Mouse (Mus musculus): ENCODE results near the gene Tns1. TPM values are rescaled to one million over a fixed set of nuclear protein-coding genes. Genes with fewer than 3 reads are reported as not detected.

Gene Tns1
- polyA plus RNA-seq, 1 experiment, result 117 TPM

DNA sequence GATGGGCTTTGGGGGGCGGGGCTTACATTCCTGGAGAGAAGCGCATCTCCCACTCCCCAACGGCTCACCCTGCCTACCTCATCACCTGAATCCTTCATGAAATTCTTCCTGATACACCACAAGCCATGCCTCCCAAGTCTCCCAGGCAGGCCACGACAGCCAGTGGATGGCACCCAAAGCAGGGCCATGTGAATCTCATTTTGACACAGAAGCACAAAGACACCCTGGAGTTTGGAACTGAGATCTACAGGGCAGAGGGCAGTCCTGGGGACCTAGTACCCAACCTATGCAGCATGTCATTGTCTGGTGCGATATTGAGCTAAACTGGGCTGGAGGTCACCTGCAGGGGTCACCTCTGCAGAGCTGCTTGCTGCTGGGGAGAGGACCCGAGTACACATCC, 104.0 kb downstream of the Tns1 start:
- Histone ChIP-seq H3K36me3 (ENCODE audit: control insufficient read depth, insufficient read depth, low read length) (no peaks in the 10 kb centered on the region), H3K4me1 (replicated peaks; ENCODE audit: control insufficient read depth, insufficient read depth, low read length) (peaks cover 12% of the 10 kb centered on the region; the same call in 1 of the 2 replicates), H3K4me3 (ENCODE audit: control insufficient read depth, insufficient read depth, low read length) (no peak overlapping the region), H3K27me3 (ENCODE audit: control insufficient read depth, insufficient read depth, low read length) (no peaks in the 10 kb centered on the region), H3K27ac (ENCODE audit: control insufficient read depth, insufficient read depth, low read length) (no peak overlapping the region)
- TF ChIP-seq CTCF (IDR thresholded peaks at IDR 0.05; ENCODE audit: borderline replicate concordance, control insufficient read depth, extremely low read depth, insufficient read depth, low read length, poor library complexity), result no peak
- TF ChIP-seq POLR2A (IDR thresholded peaks at IDR 0.05; ENCODE audit: control insufficient read depth, extremely low read depth, insufficient read depth, low read length, poor library complexity), result no peak
- 92% methylated on average over 6 of the region's 6 CpGs for WGBS
- DNase-seq, result no peak

DNA sequence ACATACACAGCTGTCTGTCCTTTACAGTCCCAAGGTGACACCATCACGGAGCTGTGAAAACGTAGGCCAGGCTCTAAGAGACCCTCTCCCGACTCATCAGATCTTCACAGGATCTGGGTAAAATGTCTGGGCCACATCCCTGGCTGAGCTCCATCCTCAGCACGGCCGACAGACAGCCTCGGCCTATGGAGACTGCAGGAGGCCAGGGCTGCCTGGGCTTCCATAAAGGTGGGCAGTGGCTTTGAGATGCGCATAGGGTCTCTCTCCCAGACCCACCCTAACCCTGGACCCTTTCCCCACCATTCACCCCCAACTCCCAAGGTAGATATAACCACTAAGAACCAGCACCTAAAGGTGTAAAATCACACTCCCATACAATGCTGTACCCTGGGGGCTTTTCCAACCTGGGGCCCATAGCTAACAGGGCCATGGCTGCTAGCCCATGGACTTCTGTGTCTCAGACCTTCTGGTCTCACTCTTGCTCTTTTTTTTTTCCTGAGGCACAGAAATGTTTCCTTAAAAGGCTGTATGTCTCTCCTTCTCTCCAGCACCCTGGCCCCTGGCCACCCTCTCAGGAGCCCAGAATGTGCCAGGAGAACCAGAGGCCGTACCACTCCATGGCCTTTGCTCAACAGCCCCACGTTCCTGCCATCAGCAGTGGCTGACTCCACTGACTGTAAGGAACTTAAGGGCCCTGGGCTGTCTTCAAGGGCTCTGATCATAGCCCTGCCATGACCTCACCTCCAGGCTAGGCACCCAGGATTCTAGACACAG, 106.7 kb downstream of the Tns1 start:
- Histone ChIP-seq H3K4me3 (ENCODE audit: control insufficient read depth, insufficient read depth, low read length) (no peak overlapping the region), H3K4me1 (replicated peaks; ENCODE audit: control insufficient read depth, insufficient read depth, low read length) (peaks cover 8% of the 10 kb centered on the region; the same call in 1 of the 2 replicates), H3K36me3 (ENCODE audit: control insufficient read depth, insufficient read depth, low read length) (no peaks in the 10 kb centered on the region), H3K27ac (ENCODE audit: control insufficient read depth, insufficient read depth, low read length) (no peak overlapping the region), H3K27me3 (ENCODE audit: control insufficient read depth, insufficient read depth, low read length) (no peaks in the 10 kb centered on the region)
- WGBS, result 96% methylated on average over 9 of the region's 9 CpGs
- no peak for DNase-seq
- TF ChIP-seq POLR2A (IDR thresholded peaks at IDR 0.05; ENCODE audit: control insufficient read depth, extremely low read depth, insufficient read depth, low read length, poor library complexity), result no peak
- no peak for TF ChIP-seq CTCF (IDR thresholded peaks at IDR 0.05; ENCODE audit: borderline replicate concordance, control insufficient read depth, extremely low read depth, insufficient read depth, low read length, poor library complexity)

DNA sequence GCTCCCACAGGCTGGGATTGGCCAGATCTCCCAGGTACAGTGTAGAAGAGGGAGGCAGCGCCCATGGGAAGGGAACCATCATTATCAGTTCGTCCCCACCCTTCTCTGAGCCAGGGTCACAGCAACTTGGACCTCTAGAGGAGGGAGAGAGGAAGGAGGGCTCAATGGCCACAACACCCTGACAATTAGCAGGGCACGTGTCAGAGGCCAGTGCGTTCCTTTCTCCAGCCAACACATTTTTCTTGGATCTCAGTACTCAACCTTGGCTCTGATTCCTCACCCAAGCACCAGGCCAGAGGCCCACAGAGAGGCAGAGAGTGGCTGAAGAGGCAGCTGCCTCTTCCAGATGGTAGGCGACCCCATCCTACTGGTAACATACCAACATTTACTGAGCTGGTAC, 107.6 kb downstream of the Tns1 start:
- WGBS, result 90% methylated on average over 5 of the region's 5 CpGs
- no peak overlapping the region for H3K4me3 ChIP-seq (ENCODE audit: control insufficient read depth, insufficient read depth, low read length)
- peaks cover 8% of the 10 kb centered on the region; the same call in 1 of the 2 replicates for H3K4me1 ChIP-seq (replicated peaks; ENCODE audit: control insufficient read depth, insufficient read depth, low read length)
- no peak for DNase-seq
- no peak for TF ChIP-seq CTCF (IDR thresholded peaks at IDR 0.05; ENCODE audit: borderline replicate concordance, control insufficient read depth, extremely low read depth, insufficient read depth, low read length, poor library complexity)
- no peaks in the 10 kb centered on the region for H3K36me3 ChIP-seq (ENCODE audit: control insufficient read depth, insufficient read depth, low read length)
- no peaks in the 10 kb centered on the region for H3K27me3 ChIP-seq (ENCODE audit: control insufficient read depth, insufficient read depth, low read length)
- H3K27ac ChIP-seq (ENCODE audit: control insufficient read depth, insufficient read depth, low read length), result no peak overlapping the region

DNA sequence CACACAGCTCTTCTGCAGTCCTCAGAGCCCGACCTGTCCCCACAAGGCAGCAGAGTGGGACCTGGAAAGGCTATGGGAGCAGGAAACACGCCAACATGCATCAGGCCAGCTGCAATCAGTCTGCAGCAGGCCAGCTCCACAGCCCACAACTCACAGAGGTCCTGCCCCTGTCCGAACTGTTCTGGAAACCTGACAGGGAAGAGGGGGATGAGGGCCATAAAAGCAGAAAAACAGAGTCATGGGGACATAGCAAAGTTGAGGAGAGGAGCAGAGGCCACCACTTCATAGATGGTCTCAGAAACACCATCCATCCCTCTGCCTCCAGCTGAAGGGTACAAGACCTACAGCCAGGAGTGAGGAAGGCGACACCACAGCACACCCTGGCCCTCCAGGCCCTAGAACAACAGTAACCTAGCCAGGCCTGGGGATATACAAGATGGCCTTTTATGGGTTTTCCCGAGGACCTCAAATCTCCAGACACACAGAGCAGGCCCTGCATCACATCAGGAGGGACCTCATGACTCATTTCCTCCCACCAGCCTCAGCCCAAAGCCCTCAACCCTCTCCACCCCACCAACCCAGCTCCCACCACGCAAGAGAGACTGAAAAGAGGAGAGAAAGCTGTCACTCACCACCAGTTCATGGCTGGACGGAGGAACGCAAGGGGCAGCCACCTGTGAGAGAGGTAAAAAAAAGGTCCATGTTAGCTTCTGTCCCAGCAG, 108.6 kb downstream of the Tns1 start:
- H3K4me3 ChIP-seq (ENCODE audit: control insufficient read depth, insufficient read depth, low read length), result no peak overlapping the region
- TF ChIP-seq CTCF (IDR thresholded peaks at IDR 0.05; ENCODE audit: borderline replicate concordance, control insufficient read depth, extremely low read depth, insufficient read depth, low read length, poor library complexity), result no peak
- TF ChIP-seq POLR2A (IDR thresholded peaks at IDR 0.05; ENCODE audit: control insufficient read depth, extremely low read depth, insufficient read depth, low read length, poor library complexity), result no peak
- no peaks in the 10 kb centered on the region for H3K36me3 ChIP-seq (ENCODE audit: control insufficient read depth, insufficient read depth, low read length)
- no peaks in the 10 kb centered on the region for H3K27me3 ChIP-seq (ENCODE audit: control insufficient read depth, insufficient read depth, low read length)
- no peak for DNase-seq
- WGBS, result 54% methylated on average over 8 of the region's 8 CpGs
- H3K4me1 ChIP-seq (replicated peaks; ENCODE audit: control insufficient read depth, insufficient read depth, low read length), result peaks cover 8% of the 10 kb centered on the region; the same call in 1 of the 2 replicates
- H3K27ac ChIP-seq (ENCODE audit: control insufficient read depth, insufficient read depth, low read length), result no peak overlapping the region

DNA sequence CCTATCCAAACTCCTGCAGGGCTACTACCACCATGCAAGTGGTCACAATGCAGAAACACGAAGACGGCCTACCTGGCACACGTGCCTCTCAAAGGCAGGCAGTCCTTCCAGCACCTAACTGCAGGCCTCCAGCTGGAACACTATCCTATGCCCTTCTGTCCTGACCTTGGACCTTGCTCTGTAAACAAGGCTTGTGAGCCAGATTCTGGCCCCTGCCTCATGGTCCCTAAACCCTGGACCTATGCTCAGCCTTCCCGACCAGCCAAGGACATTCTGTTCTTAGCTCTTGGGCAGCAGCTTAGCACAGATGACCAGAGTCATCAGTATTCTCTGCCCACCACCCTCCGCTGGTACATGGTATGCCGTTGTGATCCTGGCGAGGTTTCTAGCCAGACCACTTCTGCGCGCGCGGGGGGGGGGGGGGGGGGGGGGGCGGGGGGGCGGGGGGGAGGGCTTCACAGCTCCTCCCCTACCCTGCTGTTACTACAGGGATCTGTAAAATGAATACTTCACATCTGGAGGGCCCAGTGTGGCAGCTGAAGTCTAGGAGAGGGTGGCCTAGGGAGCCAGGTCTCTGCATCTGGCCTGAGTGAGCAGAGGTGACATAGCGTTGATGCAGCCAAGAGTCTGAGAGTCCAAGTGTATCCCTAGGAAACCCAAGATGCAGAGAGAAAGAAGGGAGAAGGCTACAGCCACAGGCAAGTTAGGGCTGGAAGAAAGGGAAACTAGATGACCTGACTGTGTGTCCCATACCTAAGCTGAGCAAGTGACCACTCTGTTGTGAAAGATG, 109.5 kb downstream of the Tns1 start:
- Histone ChIP-seq H3K4me3 (ENCODE audit: control insufficient read depth, insufficient read depth, low read length) (no peak overlapping the region), H3K27me3 (ENCODE audit: control insufficient read depth, insufficient read depth, low read length) (no peaks in the 10 kb centered on the region), H3K4me1 (replicated peaks; ENCODE audit: control insufficient read depth, insufficient read depth, low read length) (peaks cover 8% of the 10 kb centered on the region; the same call in 1 of the 2 replicates), H3K27ac (ENCODE audit: control insufficient read depth, insufficient read depth, low read length) (no peak overlapping the region), H3K36me3 (ENCODE audit: control insufficient read depth, insufficient read depth, low read length) (no peaks in the 10 kb centered on the region)
- WGBS, result 58% methylated on average over 11 of the region's 14 CpGs
- no peak for DNase-seq
- TF ChIP-seq CTCF (IDR thresholded peaks at IDR 0.05; ENCODE audit: borderline replicate concordance, control insufficient read depth, extremely low read depth, insufficient read depth, low read length, poor library complexity) (no peak), POLR2A (IDR thresholded peaks at IDR 0.05; ENCODE audit: control insufficient read depth, extremely low read depth, insufficient read depth, low read length, poor library complexity) (no peak)

DNA sequence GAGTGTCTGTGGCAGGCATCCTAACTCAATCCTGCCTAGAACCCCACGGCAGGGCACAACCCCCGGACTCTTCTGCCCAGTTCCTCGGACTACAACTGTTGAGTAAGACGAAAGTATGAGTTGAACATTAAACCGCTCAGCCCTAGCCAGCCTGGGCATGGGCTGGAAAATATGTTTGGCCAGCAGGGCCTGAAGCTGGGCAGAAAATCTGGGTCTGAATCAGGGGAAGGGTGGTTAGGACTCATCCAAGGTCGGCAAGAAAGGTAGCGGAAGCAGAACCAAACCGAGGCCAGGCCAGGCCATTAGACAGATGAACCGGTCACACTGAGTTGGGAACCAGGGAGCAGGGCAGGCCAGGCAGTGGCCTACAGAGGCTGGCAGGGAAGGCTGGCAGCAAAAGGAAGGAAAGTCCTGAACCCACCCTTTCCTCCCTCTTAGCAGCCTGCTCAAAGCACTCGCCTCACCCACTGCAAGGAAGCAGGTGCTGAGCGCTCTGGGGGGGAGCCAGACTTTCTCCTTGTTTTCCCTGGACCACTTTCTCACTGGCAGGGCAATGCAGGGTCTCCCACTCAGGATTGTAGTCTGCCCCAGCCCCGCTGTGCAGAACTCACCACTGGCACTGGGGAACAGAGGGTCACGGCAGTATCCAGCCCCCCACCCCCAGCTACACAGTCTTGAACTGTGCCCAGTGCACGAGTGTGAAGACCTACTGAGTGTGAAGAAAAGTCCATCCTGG, 110.8 kb downstream of the Tns1 start:
- no peaks in the 10 kb centered on the region for H3K27me3 ChIP-seq (ENCODE audit: control insufficient read depth, insufficient read depth, low read length)
- H3K4me3 ChIP-seq (ENCODE audit: control insufficient read depth, insufficient read depth, low read length), result no peak overlapping the region
- H3K36me3 ChIP-seq (ENCODE audit: control insufficient read depth, insufficient read depth, low read length), result no peaks in the 10 kb centered on the region
- DNase-seq, result no peak
- 95% methylated on average over 14 of the region's 14 CpGs for WGBS
- no peak for TF ChIP-seq POLR2A (IDR thresholded peaks at IDR 0.05; ENCODE audit: control insufficient read depth, extremely low read depth, insufficient read depth, low read length, poor library complexity)
- TF ChIP-seq CTCF (IDR thresholded peaks at IDR 0.05; ENCODE audit: borderline replicate concordance, control insufficient read depth, extremely low read depth, insufficient read depth, low read length, poor library complexity), result no peak
- peaks cover 14% of the 10 kb centered on the region for H3K4me1 ChIP-seq (replicated peaks; ENCODE audit: control insufficient read depth, insufficient read depth, low read length)
- H3K27ac ChIP-seq (ENCODE audit: control insufficient read depth, insufficient read depth, low read length), result no peak overlapping the region
